Mouse (Mus musculus): ENCODE measurements around the gene Rpp25. TPM values are rescaled to one million over a fixed set of nuclear protein-coding genes. Genes with fewer than 3 reads are reported as not detected.

The Rpp25 gene
- polyA plus RNA-seq, 1 experiment from 2014 or later: 6.2 TPM

GRCm38 (mm10) chr9:57487807-57488206, 16.0 kb upstream of the Rpp25 start:
- WGBS: 68% methylated on average over 7 of the region's 7 CpGs
- ATAC-seq (ENCODE audit: low FRiP score, low TSS enrichment): no peak

GRCm38 (mm10) chr9:57493532-57493931, 10.3 kb upstream of the Rpp25 start:
- Histone ChIP-seq H3K4me1 (ENCODE audit: control insufficient read depth, insufficient read depth, low read length) (no peaks in the 10 kb centered on the region), H3K4me2 (replicated peaks; ENCODE audit: low read depth, low read length) (no peak overlapping the region), H3K36me3 (ENCODE audit: control insufficient read depth, insufficient read depth, low read length) (no peaks in the 10 kb centered on the region), H3K4me3 (ENCODE audit: low read length) (no peak overlapping the region), H3K27me3 (ENCODE audit: control insufficient read depth, insufficient read depth, low read length) (0 out of 2 replicates have a peak, but pooled peaks cover under 1% of the 10 kb centered on the region), H3K9ac (ENCODE audit: low read depth, low read length) (no peak overlapping the region), H3K27ac (ENCODE audit: low read depth, low read length) (no peak overlapping the region), H3K9me3 (ENCODE audit: control insufficient read depth, low read length) (no peaks in the 10 kb centered on the region)
- 91% methylated on average over 2 of the region's 2 CpGs for WGBS
- ATAC-seq (ENCODE audit: low FRiP score, low TSS enrichment): no peak

More at GRCm38 (mm10) chr9:57487807-57488206, 16.0 kb upstream of the Rpp25 start:
- H3K9me3 ChIP-seq (ENCODE audit: control insufficient read depth, low read length): no peaks in the 10 kb centered on the region
- H3K4me3 ChIP-seq (ENCODE audit: low read length): no peak overlapping the region
- no peak overlapping the region for H3K9ac ChIP-seq (ENCODE audit: low read depth, low read length)
- no peak overlapping the region for H3K27ac ChIP-seq (ENCODE audit: low read depth, low read length)
- no peak overlapping the region for H3K4me2 ChIP-seq (replicated peaks; ENCODE audit: low read depth, low read length)
- H3K27me3 ChIP-seq (ENCODE audit: control insufficient read depth, insufficient read depth, low read length): no peaks in the 10 kb centered on the region; the same call in 1 of the 2 replicates
- no peaks in the 10 kb centered on the region for H3K36me3 ChIP-seq (ENCODE audit: control insufficient read depth, insufficient read depth, low read length)
- H3K4me1 ChIP-seq (ENCODE audit: control insufficient read depth, insufficient read depth, low read length): no peaks in the 10 kb centered on the region; the same call in 1 of the 2 replicates

GRCm38 (mm10) chr9:57494970-57495369, 8.9 kb upstream of the Rpp25 start:
- H3K4me2 ChIP-seq (replicated peaks; ENCODE audit: low read depth, low read length): no peak overlapping the region
- no peak overlapping the region for H3K9ac ChIP-seq (ENCODE audit: low read depth, low read length)
- H3K27me3 ChIP-seq (ENCODE audit: control insufficient read depth, insufficient read depth, low read length): peaks cover 7% of the 10 kb centered on the region
- no peaks in the 10 kb centered on the region for H3K36me3 ChIP-seq (ENCODE audit: control insufficient read depth, insufficient read depth, low read length)
- no peaks in the 10 kb centered on the region for H3K4me1 ChIP-seq (ENCODE audit: control insufficient read depth, insufficient read depth, low read length)
- H3K27ac ChIP-seq (ENCODE audit: low read depth, low read length): no peak overlapping the region
- no peaks in the 10 kb centered on the region for H3K9me3 ChIP-seq (ENCODE audit: control insufficient read depth, low read length)
- no peak overlapping the region for H3K4me3 ChIP-seq (ENCODE audit: low read length)
- ATAC-seq (ENCODE audit: low FRiP score, low TSS enrichment): no peak

GRCm38 (mm10) chr9:57497236-57497635, 6.6 kb upstream of the Rpp25 start:
- H3K4me2 ChIP-seq (replicated peaks; ENCODE audit: low read depth, low read length): no peak overlapping the region
- 74% methylated on average over 5 of the region's 5 CpGs for WGBS
- H3K4me3 ChIP-seq (ENCODE audit: low read length): no peak overlapping the region
- peaks cover 10% of the 10 kb centered on the region for H3K4me1 ChIP-seq (ENCODE audit: control insufficient read depth, insufficient read depth, low read length)
- H3K9me3 ChIP-seq (ENCODE audit: control insufficient read depth, low read length): no peaks in the 10 kb centered on the region
- no peaks in the 10 kb centered on the region for H3K36me3 ChIP-seq (ENCODE audit: control insufficient read depth, insufficient read depth, low read length)
- H3K9ac ChIP-seq (ENCODE audit: low read depth, low read length): no peak overlapping the region
- no peak overlapping the region for H3K27ac ChIP-seq (ENCODE audit: low read depth, low read length)
- ATAC-seq (ENCODE audit: low FRiP score, low TSS enrichment): no peak
- H3K27me3 ChIP-seq (ENCODE audit: control insufficient read depth, insufficient read depth, low read length): peaks cover 23% of the 10 kb centered on the region

GRCm38 (mm10) chr9:57498536-57498935, 5.3 kb upstream of the Rpp25 start:
- Histone ChIP-seq H3K36me3 (ENCODE audit: control insufficient read depth, insufficient read depth, low read length) (no peaks in the 10 kb centered on the region), H3K4me3 (ENCODE audit: low read length) (no peak overlapping the region), H3K9me3 (ENCODE audit: control insufficient read depth, low read length) (no peaks in the 10 kb centered on the region), H3K9ac (ENCODE audit: low read depth, low read length) (no peak overlapping the region), H3K27ac (ENCODE audit: low read depth, low read length) (no peak overlapping the region), H3K4me1 (ENCODE audit: control insufficient read depth, insufficient read depth, low read length) (peaks cover 22% of the 10 kb centered on the region), H3K27me3 (ENCODE audit: control insufficient read depth, insufficient read depth, low read length) (peaks cover 29% of the 10 kb centered on the region), H3K4me2 (replicated peaks; ENCODE audit: low read depth, low read length) (no peak overlapping the region)
- WGBS: 65% methylated on average over 7 of the region's 7 CpGs
- ATAC-seq (ENCODE audit: low FRiP score, low TSS enrichment): no peak

GRCm38 (mm10) chr9:57501452-57501851, 2.4 kb upstream of the Rpp25 start:
- Histone ChIP-seq H3K4me3 (ENCODE audit: low read length) (peak overlapping the region; percentile 16), H3K27me3 (ENCODE audit: control insufficient read depth, insufficient read depth, low read length) (peaks cover 57% of the 10 kb centered on the region), H3K27ac (ENCODE audit: low read depth, low read length) (no peak overlapping the region), H3K9me3 (ENCODE audit: control insufficient read depth, low read length) (no peaks in the 10 kb centered on the region), H3K4me1 (ENCODE audit: control insufficient read depth, insufficient read depth, low read length) (peaks cover 44% of the 10 kb centered on the region), H3K9ac (ENCODE audit: low read depth, low read length) (peak overlapping the region; percentile 23; the same call in 1 of the 2 replicates), H3K4me2 (replicated peaks; ENCODE audit: low read depth, low read length) (peak overlapping the region; percentile 30), H3K36me3 (ENCODE audit: control insufficient read depth, insufficient read depth, low read length) (no peaks in the 10 kb centered on the region)
- WGBS: 8% methylated on average over 13 of the region's 13 CpGs
- ATAC-seq (ENCODE audit: low FRiP score, low TSS enrichment): no peak

- ATAC-seq (ENCODE audit: low FRiP score, low TSS enrichment): no peak
- H3K36me3 ChIP-seq (ENCODE audit: control insufficient read depth, insufficient read depth, low read length): no peaks in the 10 kb centered on the region
- peak overlapping the region; percentile 16 for H3K4me3 ChIP-seq (ENCODE audit: low read length)
- H3K4me1 ChIP-seq (ENCODE audit: control insufficient read depth, insufficient read depth, low read length): peaks cover 44% of the 10 kb centered on the region
- peak overlapping the region; percentile 30 for H3K4me2 ChIP-seq (replicated peaks; ENCODE audit: low read depth, low read length)
- H3K27ac ChIP-seq (ENCODE audit: low read depth, low read length): no peak overlapping the region
- no peaks in the 10 kb centered on the region for H3K9me3 ChIP-seq (ENCODE audit: control insufficient read depth, low read length)
- peaks cover 57% of the 10 kb centered on the region for H3K27me3 ChIP-seq (ENCODE audit: control insufficient read depth, insufficient read depth, low read length)
- peak overlapping the region; percentile 23; the same call in 1 of the 2 replicates for H3K9ac ChIP-seq (ENCODE audit: low read depth, low read length)
- WGBS: under 1% methylated on average over 20 of the region's 20 CpGs
Observed at GRCm38 (mm10) chr9:57501861-57502260, 2.0 kb upstream of the Rpp25 start.

GRCm38 (mm10) chr9:57502911-57503621, 760 bp upstream of the Rpp25 start:
- ATAC-seq (ENCODE audit: low FRiP score, low TSS enrichment): 0 out of 2 replicates have a peak, but pooled peaks have one; percentile 17
- Histone ChIP-seq H3K27me3 (ENCODE audit: control insufficient read depth, insufficient read depth, low read length) (peaks cover 57% of the 10 kb centered on the region), H3K4me1 (ENCODE audit: control insufficient read depth, insufficient read depth, low read length) (peaks cover 44% of the 10 kb centered on the region), H3K9me3 (ENCODE audit: control insufficient read depth, low read length) (no peaks in the 10 kb centered on the region), H3K9ac (ENCODE audit: low read depth, low read length) (no peak overlapping the region), H3K27ac (ENCODE audit: low read depth, low read length) (no peak overlapping the region), H3K4me2 (replicated peaks; ENCODE audit: low read depth, low read length) (peak overlapping the region; percentile 94), H3K36me3 (ENCODE audit: control insufficient read depth, insufficient read depth, low read length) (no peaks in the 10 kb centered on the region), H3K4me3 (ENCODE audit: low read length) (peak overlapping the region; percentile 51)
- 4% methylated on average over 23 of the region's 23 CpGs for WGBS

GRCm38 (mm10) chr9:57504381-57504700, 515 bp downstream of the Rpp25 start:
- peak overlapping the region; percentile 94 for H3K4me2 ChIP-seq (replicated peaks; ENCODE audit: low read depth, low read length)
- under 1% methylated on average over 34 of the region's 34 CpGs for WGBS
- no peak overlapping the region for H3K27ac ChIP-seq (ENCODE audit: low read depth, low read length)
- peak; percentile 64 for ATAC-seq (ENCODE audit: low FRiP score, low TSS enrichment)
- H3K9me3 ChIP-seq (ENCODE audit: control insufficient read depth, low read length): no peaks in the 10 kb centered on the region
- H3K4me1 ChIP-seq (ENCODE audit: control insufficient read depth, insufficient read depth, low read length): peaks cover 44% of the 10 kb centered on the region
- H3K4me3 ChIP-seq (ENCODE audit: low read length): peak overlapping the region; percentile 51
- no peaks in the 10 kb centered on the region for H3K36me3 ChIP-seq (ENCODE audit: control insufficient read depth, insufficient read depth, low read length)
- 0 out of 2 replicates have a peak overlapping the region, but pooled peaks have one; percentile 44 for H3K9ac ChIP-seq (ENCODE audit: low read depth, low read length)
- H3K27me3 ChIP-seq (ENCODE audit: control insufficient read depth, insufficient read depth, low read length): peaks cover 54% of the 10 kb centered on the region
